ENCODE assay signal across 12 mouse cellular contexts in the genomic region with DNA sequence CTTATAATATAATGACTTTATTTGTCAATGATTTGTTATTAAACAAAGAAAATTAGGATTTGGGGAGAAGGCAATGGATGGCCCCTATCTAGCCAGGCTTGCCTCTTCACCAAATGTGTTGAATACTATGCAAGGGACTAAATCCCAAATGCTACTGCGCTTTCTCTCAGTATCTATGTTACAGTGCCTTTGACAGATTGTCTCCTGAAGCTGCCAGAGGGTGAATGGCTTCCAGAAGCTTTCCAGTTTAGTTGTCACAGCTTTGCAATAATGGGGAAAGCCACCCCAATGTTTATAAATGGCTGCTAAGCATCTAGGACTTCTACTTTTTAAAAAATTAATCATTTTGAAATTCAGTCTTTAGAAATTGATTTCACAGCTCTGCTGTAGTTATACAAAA.
"Had no signal": no experiment of that assay in that cellular context is flagged by ENCODE, and none has a peak within 500 bp of the region (broad histone marks: within the 10 kb centered on the region; RNA-seq: fewer than 3 reads in every experiment).

No protein-coding gene starts in this region.

- DNase-seq: gastrocnemius, postnatal 14 days; gastrocnemius, postnatal 36 days; heart, adult 11 months; heart, adult 2 months; heart, postnatal 14 days; heart, postnatal 36 days; kidney, adult 18-20 months; kidney, adult 8-10 months; kidney, postnatal 10 days; kidney, postnatal 25 days; kidney, postnatal 4 days; left cerebral cortex, postnatal 4 days had no signal
